Mouse (Mus musculus) monocyte, adult 5-6 weeks (primary cell): ENCODE measurements around the gene B3galt5. TPM values are rescaled to one million over a fixed set of nuclear protein-coding genes. Genes with fewer than 3 reads are reported as not detected.
"Not testable (repeated sequence)": the region's sequence is repeated elsewhere in the genome, so short reads cannot be mapped to it uniquely, and the experiment has no call there.

ENCODE experiments used
- ATAC-seq: fragments of 153-309, 156-312 bp; replicated peaks from 2 replicates; pipeline ENCODE4 v1.8.0; 2017; ENCODE audit warnings: mild to moderate bottlenecking; ENCODE audit not compliant: low TSS enrichment, insufficient number of reproducible peaks, severe bottlenecking, poor library complexity, low FRiP score
- total RNA-seq: library from RNA; stranded (forward); fragments of 200-1000, 200-491, 200-594 nt; gene quantifications from 3 replicates; pipeline ENCODE4 v1.2.3, GENCODE M21; 2017

B3galt5 gene
- total RNA-seq, 1 experiment from 2014 or later: not detected

DNA sequence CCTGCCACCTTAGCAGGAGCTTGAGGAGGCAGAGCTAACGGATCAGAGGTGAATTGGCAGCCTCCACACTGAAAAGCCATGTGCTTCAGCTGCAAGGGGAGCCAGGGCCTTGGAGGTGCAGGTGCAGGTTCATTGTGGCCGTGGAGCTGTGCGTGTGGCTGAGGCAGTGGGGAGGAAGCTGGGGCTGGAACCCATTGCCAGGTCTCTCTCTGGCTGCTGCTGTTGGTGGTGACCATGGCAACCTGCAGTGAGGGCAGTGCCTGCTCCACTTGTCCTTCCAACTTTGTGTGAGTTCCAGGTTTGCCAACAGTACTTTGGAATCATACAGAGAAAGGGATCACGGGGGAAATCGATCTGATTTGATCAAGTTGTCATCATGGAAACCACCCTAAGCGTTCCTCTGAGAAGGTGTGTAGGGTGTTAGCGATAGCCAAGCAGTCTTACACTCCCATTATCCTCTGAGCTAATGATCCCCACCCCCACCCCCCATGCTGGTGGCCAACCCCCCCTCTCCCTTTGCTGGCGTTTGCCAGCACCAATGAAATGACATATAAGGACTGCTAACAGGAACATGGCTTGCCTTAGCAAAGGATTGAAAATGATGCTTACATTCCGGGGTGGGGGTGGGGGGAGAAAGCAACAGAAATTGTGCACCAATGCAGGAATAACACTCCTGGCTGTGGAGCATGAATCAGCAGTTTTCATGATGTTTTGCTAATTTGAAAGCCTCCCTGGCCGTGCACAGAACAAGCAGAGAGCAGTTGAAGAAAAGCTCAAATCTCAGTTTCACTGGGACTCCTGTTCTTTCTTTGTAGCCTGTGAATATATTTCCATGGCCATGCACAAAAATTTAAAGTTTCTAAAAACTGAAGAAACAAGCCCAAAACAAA is 90.8 kb downstream of the B3galt5 start:
- ATAC-seq: no peak

DNA sequence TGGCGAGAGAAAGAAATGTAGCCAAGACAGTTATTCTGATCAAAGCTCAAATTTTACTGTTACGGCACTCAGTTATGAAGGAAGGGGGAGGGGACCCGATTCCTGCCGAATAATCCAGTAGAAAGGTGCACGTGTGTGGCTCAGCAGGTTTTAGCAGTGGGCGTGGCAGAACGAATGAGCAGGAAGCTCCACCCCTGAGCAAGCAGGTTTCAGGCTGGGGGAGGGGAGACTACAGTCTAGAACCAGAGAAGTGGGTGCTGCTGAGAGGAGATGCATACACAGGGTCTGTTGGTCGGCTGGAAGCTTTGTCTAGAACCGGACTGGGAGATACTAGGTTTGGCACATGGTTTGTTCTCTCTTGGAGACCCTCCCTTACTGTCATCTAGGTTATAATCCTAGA is 91.7 kb downstream of the B3galt5 start:
- not testable (repeated sequence) for ATAC-seq

DNA sequence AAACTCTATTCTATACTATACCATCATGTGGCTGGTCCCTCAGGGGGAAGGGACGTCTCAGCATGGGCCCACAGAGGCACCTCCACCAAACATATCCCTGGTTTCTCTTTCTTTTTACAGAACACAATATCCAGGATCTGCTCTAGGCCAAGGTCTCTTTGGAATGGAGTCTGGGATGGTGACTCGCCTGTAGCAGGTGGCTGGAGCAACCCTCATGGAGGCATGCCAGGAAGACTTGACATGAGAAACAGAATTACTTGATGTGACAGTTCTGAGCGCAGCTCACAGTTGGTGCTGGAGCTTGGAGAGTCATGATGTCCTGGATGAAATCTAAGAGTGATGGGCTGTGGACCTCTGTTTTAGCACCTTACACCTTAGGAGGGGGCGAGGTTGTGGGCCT is 104.0 kb downstream of the B3galt5 start:
- no peak for ATAC-seq

DNA sequence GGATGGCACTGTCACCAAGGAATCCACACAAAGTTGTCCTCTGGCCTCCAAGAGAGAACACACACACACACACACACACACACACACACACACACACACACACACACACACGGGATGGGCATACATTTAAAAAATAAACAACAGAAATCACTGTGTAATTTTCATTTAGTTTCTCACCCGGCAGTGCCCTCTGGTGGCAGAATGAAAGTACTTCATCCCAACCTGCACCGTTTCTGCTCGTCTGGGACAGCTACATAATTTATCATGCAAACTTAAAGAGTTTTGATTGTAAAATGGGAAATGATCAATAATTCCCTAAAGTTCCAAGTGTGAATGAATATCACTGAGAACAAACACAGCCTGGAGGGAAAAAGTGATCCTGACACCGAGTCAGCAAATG is 105.7 kb downstream of the B3galt5 start:
- peak; percentile 43; the same call in 1 of the 2 replicates for ATAC-seq

DNA sequence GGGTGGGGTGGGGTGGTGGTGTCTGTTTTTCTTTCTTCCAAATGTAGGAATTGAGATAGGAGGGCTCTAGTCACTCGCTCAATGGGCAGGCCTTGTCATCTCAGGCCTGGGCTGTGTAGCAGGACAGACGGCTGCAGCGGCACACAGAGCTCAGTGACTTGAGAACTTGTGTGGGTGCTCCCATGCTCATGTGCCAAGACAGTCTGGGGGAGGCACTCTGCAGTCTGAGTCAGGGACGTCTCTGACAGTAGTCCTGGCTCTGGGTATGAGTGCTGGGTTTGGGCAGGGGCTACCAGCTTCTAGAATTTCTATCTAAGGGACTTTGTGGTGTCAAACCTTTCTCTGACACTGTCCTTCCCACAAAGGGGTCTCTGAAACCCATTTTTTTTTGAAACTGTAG is 106.3 kb downstream of the B3galt5 start:
- ATAC-seq: no peak

DNA sequence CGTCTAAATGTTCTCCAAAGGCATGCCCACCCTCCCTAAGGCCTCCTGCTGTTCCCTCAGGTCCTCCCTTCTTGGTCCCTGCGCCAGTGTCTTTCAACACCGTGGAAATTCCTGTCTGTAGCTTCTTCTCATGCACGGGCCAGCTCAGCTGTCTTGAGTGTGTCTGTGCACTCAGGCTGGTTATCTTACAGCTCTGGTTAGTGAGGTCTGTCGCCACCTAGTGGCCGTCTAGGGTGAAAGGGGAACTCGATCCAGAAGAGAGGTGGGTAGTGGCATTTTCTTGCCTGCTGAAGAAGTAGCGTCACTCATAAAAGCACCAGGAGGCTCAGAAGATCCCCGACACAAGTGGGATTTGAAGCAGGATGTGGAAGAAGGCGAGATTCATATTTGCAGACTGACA is 109.5 kb downstream of the B3galt5 start:
- ATAC-seq: peak; percentile 64; the same call in 1 of the 2 replicates

DNA sequence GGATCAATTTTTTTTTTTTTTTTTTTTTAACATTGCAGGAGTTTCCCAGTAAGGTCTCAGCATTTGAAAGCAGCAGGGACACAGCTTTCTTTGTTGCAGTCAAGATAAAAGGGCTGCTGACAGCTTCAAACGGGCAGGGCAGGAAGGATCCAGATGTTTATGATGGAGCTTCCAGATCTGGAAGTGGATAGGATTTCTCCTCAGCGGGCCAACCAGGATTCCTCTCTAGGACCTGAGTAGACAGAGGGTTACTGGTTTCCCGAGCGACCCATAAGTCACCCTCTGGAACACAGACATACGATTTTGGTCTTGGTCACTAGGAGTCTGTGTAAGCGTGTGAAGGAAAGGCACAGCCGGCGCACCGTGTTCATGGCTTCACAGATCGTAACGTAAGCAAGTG is 112.5 kb downstream of the B3galt5 start:
- ATAC-seq: no peak

DNA sequence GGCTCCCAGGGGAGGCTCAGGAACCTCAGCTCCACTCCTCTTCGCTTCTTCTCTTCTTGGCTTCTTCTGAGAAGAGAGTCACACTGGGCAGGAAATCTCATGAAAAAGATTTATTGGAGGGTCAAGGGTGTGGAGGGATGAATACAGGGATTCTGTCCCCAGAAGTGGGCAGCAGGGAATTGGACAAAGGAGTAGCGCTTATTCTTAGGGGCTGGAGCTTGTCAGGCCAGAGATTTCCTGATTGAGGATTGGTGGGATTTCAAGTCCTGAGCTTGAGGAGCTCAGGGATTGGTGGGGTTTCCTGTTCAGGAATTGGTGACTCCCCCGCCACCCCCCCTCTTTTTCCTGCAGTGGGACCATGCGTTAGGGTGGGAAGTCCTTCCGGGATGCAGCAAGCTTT is 113.2 kb downstream of the B3galt5 start:
- ATAC-seq: no peak

DNA sequence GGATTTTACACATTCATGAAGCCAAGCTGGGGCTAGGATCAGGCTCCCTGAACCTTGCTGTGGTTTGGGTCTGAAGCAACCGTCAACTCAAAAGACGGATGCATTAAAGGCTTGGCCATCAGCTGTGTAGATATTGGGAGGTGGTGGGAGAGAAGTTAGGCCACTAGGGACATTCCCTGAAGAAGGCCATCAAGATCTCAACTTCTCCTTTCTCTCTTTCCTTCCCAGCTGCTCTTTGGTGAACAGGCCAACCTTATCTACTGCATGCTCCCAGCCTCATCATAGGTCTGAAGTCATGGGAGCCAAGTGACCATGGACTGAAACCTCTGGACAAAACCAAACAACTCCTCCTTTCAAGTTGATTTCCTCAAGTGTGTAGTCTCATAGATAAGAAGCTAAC is 115.9 kb downstream of the B3galt5 start:
- ATAC-seq: no peak

DNA sequence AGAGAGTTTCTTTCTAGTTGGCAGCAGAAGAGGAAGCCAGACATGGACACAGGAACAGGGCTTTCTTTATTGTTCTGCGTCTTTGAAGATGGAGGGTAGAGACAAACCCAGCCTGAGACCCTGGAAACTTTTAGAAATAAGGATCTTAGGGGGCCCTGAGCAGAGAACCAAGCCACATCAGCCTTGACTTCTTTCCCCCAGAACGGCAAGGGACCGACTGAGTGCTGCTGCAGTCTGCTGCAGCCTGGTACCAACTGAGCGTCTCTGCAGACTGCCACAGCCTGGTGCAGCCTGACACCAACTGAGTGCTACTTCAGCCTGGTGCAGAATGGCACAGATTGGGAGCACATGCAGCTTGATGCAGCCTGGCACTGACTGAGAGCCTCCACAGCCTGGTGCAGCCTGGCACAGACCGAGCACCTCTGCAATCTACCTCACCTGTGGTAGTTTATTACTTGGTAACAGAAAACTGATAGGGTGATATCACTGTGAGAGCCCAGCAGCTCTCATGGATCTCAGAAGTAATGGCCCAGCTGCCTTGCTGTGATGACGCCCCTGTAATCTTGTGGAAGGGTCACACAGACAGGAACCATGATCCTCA is 117.8 kb downstream of the B3galt5 start:
- ATAC-seq: no peak

DNA sequence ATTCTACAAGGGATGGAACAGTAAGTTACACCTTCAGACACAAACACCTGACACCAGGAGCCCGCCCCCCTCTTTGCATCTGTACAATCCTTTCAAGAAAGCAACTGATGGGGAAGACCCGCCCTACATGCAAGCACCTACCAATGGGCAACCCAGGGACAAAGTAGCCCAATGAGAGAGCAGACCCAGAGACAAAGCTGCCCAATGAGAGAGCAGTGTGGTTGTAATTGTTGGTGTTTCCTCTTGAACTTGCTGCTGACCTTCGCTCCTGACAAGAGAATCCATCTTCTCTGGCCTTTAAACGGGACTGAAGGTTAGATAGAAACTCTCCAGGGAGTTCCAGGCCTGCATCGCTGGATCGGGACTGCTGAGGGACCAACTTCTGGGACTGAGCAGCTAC is 118.4 kb downstream of the B3galt5 start:
- no peak for ATAC-seq

DNA sequence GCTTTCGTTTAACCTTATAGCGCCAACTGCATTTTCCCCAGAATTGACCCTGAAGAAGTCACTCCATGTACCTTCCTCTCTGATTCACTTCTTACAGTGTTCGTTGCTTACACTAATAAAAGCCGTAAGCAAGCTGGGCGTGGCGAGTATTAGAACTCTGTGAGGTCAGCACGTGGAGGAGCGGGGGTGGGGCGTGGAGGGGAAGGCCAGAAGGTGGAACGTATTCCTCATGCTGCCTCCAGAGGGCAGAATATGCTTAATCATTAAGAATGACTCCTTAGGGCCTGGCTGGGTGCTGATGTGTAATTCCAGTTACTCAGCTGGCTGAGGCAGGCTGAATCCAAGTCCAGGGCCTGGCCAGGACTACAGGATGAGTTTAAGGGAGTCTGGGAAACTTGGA is 122.3 kb downstream of the B3galt5 start:
- peak; percentile 95 for ATAC-seq

DNA sequence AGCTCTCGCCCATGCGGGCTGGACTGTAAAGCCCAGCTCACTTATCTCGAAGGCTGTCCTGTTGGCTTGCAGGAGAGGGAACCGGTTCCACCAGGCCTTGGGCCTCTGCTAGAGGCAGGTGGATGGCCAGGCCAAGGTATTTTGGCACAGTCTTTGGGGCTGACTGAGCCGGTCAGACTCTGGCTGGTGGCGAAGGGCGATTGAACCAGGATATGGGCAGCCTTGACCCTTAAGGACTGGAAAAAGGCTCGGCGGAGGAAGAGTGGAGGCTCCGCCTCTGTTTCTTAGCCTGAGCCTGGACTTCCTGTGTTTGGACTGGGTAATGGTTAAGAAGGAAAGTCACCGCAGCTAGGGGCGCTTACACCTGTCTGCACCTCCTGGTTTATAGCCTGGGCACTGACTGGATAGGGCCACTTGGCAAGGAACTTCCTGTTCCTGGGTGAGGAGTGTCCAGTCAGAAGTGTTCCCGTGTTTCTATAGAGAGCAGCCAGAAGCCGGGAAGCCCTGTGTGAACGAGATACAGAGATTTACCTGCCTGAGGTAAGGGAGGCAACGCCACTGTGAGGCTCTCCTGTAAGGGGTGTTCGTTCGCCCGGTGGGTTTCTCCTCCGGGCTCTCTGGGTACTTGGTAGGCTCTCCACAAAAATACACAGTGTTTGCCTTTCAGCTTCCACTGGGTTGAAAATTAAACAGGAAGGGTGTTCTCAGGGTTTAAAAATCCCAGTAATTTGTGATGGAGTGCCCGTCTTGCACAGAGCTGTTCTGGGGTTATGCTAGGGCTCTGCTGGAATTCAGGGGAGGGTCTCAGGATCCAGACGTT is 125.9 kb downstream of the B3galt5 start:
- ATAC-seq: no peak

DNA sequence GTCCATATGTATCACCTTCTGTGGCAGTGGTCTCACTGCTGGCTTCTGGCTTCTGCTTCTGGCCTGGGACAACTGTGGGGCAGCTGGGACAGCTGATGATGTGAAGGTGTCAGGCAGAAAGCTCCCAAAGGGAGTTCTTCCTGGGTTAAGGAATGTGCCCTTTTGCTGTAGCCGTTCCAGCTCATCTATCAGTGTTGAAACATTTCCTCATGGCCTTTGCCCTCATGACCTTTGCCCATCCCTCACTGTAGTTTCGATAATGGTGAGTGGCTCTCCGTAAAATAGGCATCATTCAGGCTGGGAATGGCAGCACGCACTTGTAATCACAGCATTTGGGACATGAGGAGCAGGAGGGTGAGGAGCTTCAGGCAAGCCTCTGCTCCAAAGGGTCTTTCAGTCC is 127.3 kb downstream of the B3galt5 start:
- ATAC-seq: no peak

DNA sequence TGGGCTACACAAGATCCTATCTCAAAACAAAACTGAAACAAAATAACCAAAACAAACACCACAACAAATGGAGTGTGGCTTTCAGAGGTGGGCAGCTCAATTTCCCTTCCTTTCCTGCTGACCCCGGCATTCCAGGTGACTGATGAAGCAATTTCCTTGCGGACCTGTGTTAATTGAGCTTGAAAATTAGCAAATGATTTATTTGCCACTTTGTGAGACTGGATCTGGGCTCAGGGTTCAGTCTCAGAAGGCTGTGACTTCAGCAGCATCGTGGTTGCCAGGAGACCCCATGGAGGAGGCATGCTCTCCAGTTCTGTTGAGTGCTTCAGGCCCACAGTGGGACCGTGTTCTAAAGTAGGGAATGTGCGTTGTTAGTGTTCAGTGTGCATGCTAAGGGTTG is 127.7 kb downstream of the B3galt5 start:
- no peak for ATAC-seq

DNA sequence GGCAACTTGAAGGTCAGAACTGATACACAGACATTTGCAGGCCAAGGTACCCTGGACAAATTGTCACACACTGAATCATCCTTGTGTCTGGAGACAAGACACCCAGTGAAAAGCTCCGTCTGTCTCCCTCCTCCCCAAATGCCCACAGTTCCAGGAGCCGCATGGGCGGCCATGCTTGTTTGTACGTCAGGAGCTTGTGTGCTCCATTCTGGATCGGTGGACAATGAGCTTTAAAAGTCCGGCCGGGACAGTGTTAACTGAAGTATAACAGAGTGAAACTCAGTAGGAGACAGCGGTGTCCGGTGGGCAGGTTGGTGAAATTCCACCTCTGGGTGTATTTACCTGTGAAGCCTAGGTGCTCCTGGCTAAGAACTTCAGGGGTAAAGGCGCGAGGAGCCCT is 129.3 kb downstream of the B3galt5 start:
- ATAC-seq: no peak
